Mouse (Mus musculus): ENCODE results near the gene Vps41. TPM values are rescaled to one million over a fixed set of nuclear protein-coding genes. Genes with fewer than 3 reads are reported as not detected.

Vps41 gene
- total RNA-seq, 2 experiments from 2014 or later: 35.7 to 38.2 TPM

GRCm38 (mm10) chr13:18892910-18893309, 175.8 kb downstream of the Vps41 start:
- no peak for DNase-seq

DNA sequence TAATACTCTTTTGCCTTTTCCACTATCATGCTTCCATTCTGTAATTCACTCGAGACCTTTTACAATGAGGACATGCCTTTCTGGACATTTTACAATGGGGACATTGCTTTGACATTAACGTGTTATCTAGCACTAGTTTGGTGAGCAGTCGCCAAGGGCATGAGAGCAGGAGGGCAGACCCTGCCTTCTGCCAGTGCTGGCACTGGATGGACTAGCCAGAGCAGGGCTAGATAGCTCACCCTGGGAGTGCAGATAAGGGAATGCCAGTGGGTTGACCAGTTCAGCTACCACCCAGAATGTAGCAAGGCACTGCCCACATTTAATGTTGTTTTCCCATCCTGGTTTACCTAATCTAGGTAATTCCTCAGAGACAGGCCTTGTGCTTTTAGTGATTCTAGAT, 179.7 kb downstream of the Vps41 start:
- peak; percentile 11 for DNase-seq

DNA sequence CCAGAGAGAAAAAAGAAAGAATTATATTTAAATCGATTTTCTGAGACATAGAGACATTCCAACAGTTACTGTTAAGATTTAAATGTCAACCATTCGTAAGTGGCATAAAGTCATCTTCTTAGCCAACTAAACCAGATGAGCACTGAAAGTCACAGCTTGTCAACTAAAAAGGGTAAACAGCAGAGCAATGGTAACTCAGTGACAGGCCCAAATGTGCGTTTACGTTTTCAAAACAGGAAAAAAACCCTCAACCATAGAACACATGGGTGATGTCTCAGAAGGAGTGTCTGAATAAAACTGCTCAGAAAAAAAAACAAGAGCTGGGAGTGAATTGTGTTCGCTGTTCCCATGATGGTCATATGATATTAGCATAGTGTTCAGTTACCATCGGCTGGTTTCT, 186.5 kb downstream of the Vps41 start:
- no peak for DNase-seq

- DNase-seq: no peak
Observed at GRCm38 (mm10) chr13:18914774-18915173, 197.7 kb downstream of the Vps41 start.

Other genes starting within 250 kb of the Vps41 start
- gene Amph, start 230.9 kb downstream of the Vps41 start, total RNA-seq (2021): under 1 TPM; 0.50 to 0.59 TPM